ENCODE assay signal across 9 mouse cellular contexts in the genomic region with DNA sequence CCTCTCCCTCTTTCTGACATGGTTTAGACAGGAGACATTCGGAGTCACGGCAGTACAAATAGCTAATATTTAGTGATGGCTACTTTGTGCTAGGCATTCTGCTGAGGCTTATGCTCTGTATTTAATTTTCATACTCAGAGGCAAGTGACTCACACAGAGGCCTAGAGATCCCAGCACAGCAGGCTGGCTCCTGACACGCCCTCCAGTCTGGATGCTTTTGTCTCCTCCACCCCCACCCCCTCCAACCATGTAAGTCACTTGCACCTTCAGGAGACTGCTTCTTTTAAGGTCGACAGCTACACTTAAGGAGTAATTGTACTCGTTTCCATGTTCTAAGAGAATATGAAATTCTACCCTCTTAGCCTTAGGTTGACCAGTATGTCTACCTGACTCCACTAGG. TPM values are rescaled to one million over a fixed set of nuclear protein-coding genes. Genes with fewer than 3 reads are reported as not detected.
A peak's percentile ranks its signal among the peaks of the same experiment; 100 is the strongest.
DNase-seq lines count a peak whose midpoint lies in the region; ATAC-seq and TF ChIP-seq lines count a peak whose summit lies in the region.
"Had no signal": no experiment of that assay in that cellular context is flagged by ENCODE, and none has a peak within 500 bp of the region (broad histone marks: within the 10 kb centered on the region; RNA-seq: fewer than 3 reads in every experiment).

No protein-coding gene starts in this region.

- no peak for TF ChIP-seq CTCF in layer of hippocampus, adult 2 months (conservative IDR thresholded peaks at IDR 0.05)

- H3K9ac ChIP-seq in heart, embryonic 14.5 days (ENCODE audit: low read length), result no peak overlapping the region
- no peak overlapping the region for H3K9ac ChIP-seq in hindbrain, embryonic 14.5 days
- no peak overlapping the region for H3K9ac ChIP-seq in midbrain, embryonic 16.5 days (ENCODE audit: low read depth, low read length)

- peaks cover 13 to 20% of the 10 kb centered on the region in 2 experiments for H3K4me1 ChIP-seq in heart, embryonic 14.5 days (ENCODE audit: control insufficient read depth in 2 of 2, insufficient read depth in 2 of 2, low read length in 2 of 2)
- peaks cover 35% of the 10 kb centered on the region for H3K4me1 ChIP-seq in hindbrain, embryonic 14.5 days (replicated peaks; ENCODE audit: control insufficient read depth, insufficient read depth, low read length)
- H3K4me1 ChIP-seq in midbrain, embryonic 16.5 days (ENCODE audit: control insufficient read depth, insufficient read depth, low read length), result peaks cover 34% of the 10 kb centered on the region

- peak overlapping the region in 1 of 2 experiments; percentile 91; a peak in 1 of 4 replicates for H3K27ac ChIP-seq in heart, embryonic 14.5 days (replicated peaks in 1 of 2; ENCODE audit: control insufficient read depth in 1 of 2, insufficient read depth in 1 of 2, low read depth in 2 of 2, low read length in 2 of 2)
- H3K27ac ChIP-seq in hindbrain, embryonic 14.5 days, result no peak overlapping the region
- no peak overlapping the region for H3K27ac ChIP-seq in midbrain, embryonic 16.5 days (ENCODE audit: low read length)
- no peak overlapping the region; the same call in 1 of the 2 replicates for H3K27ac ChIP-seq in layer of hippocampus, adult 2 months

- H3K36me3 ChIP-seq in heart, embryonic 14.5 days (ENCODE audit: control insufficient read depth, insufficient read depth, low read length), result no peaks in the 10 kb centered on the region
- H3K36me3 ChIP-seq in hindbrain, embryonic 14.5 days (replicated peaks; ENCODE audit: control insufficient read depth, insufficient read depth), result no peaks in the 10 kb centered on the region
- H3K36me3 ChIP-seq in midbrain, embryonic 16.5 days (ENCODE audit: control insufficient read depth, insufficient read depth, low read length), result no peaks in the 10 kb centered on the region

- intact Hi-C loops in left cerebral cortex, postnatal 14 days (cut with DNase I), result no loop called here

- 67% methylated on average over 5 of the region's 5 CpGs for WGBS in heart, embryonic 14.5 days
- WGBS in hindbrain, embryonic 14.5 days, result 60% methylated on average over 5 of the region's 5 CpGs
- 60% methylated on average over 5 of the region's 5 CpGs for WGBS in midbrain, embryonic 16.5 days

- H3K27me3 ChIP-seq in heart, embryonic 14.5 days (ENCODE audit: control insufficient read depth, insufficient read depth, low read length), result no peaks in the 10 kb centered on the region
- H3K27me3 ChIP-seq in hindbrain, embryonic 14.5 days (ENCODE audit: control insufficient read depth, insufficient read depth, low read length), result no peaks in the 10 kb centered on the region
- H3K27me3 ChIP-seq in midbrain, embryonic 16.5 days (ENCODE audit: control insufficient read depth, insufficient read depth, low read depth, low read length), result no peaks in the 10 kb centered on the region

- H3K4me3 ChIP-seq in heart, embryonic 14.5 days (ENCODE audit: control insufficient read depth in 1 of 2, insufficient read depth in 1 of 2, low read depth in 1 of 2, low read length in 2 of 2), result no peak overlapping the region
- no peak overlapping the region for H3K4me3 ChIP-seq in hindbrain, embryonic 14.5 days (replicated peaks; ENCODE audit: low read length)
- no peak overlapping the region for H3K4me3 ChIP-seq in midbrain, embryonic 16.5 days (ENCODE audit: low read depth, low read length)
- no peak overlapping the region for H3K4me3 ChIP-seq in layer of hippocampus, adult 2 months

- H3K4me2 ChIP-seq in heart, embryonic 14.5 days (ENCODE audit: low read length), result peak overlapping the region; percentile 73; the same call in 1 of the 2 replicates
- H3K4me2 ChIP-seq in hindbrain, embryonic 14.5 days (replicated peaks), result peak overlapping the region; percentile 58
- peak overlapping the region; percentile 83 for H3K4me2 ChIP-seq in midbrain, embryonic 16.5 days (ENCODE audit: low read length)

- ATAC-seq in heart, embryonic 14.5 days (ENCODE audit: insufficient number of reproducible peaks, insufficient read depth, low FRiP score, low read depth), result no peak
- no peak for ATAC-seq in hindbrain, embryonic 14.5 days (ENCODE audit: low FRiP score)
- no peak for ATAC-seq in midbrain, embryonic 16.5 days

- H3K9me3 ChIP-seq in heart, embryonic 14.5 days (ENCODE audit: control insufficient read depth, low read length), result no peaks in the 10 kb centered on the region
- no peaks in the 10 kb centered on the region for H3K9me3 ChIP-seq in hindbrain, embryonic 14.5 days (ENCODE audit: control insufficient read depth, low read length)
- H3K9me3 ChIP-seq in midbrain, embryonic 16.5 days (replicated peaks; ENCODE audit: control insufficient read depth, low read length, poor library complexity, severe bottlenecking), result no peaks in the 10 kb centered on the region

- DNase-seq in heart, postnatal 4 days, result no peak
- DNase-seq in Muller cell, postnatal 12 days (ENCODE audit: inconsistent ontology term), result peak; percentile 38
- no peak for DNase-seq in hindbrain, embryonic 14.5 days (ENCODE audit: low spot score)
- no peak for DNase-seq in left cerebral cortex, adult 9 months (ENCODE audit: low spot score in 2 of 2)
- no peak for DNase-seq in left cerebral cortex, postnatal 14 days (ENCODE audit: low spot score in 2 of 2)
- no peak for DNase-seq in layer of hippocampus, adult 2 months (ENCODE audit: low spot score in 2 of 2)
- DNase-seq: cerebellum, postnatal 14 days had no signal

RNA-seq across cellular contexts. Expression of a gene that starts 1.4 kb away (rescaled TPM):
- polyA plus RNA-seq in heart, embryonic 14.5 days (2014; fragmentation: Nextera tagmentation; extraction: Ambion mirVana), result 17.2 and 19.2 TPM in 2 replicates
- 10 to 100 TPM; 43.5 to 45.3 TPM for total RNA-seq in heart, postnatal 4 days (2021)
- 15.5 and 15.7 TPM in 2 replicates for polyA plus RNA-seq in hindbrain, embryonic 14.5 days (2014; fragmentation: Nextera tagmentation; extraction: Ambion mirVana)
- polyA plus RNA-seq in midbrain, embryonic 16.5 days (2015; fragmentation: Nextera tagmentation; extraction: Ambion mirVana), result 13.3 and 13.6 TPM in 2 replicates
- 10 to 100 TPM; 22.4 to 27.9 TPM for total RNA-seq in left cerebral cortex, postnatal 14 days (2021)
- total RNA-seq in layer of hippocampus, adult 2 months (2021), result 10 to 100 TPM; 21.9 to 24.8 TPM
